Mouse (Mus musculus) forebrain, embryonic 16.5 days (tissue): ENCODE measurements around the gene Myo1d. TPM values are rescaled to one million over a fixed set of nuclear protein-coding genes. Genes with fewer than 3 reads are reported as not detected.

Experiments used
- ATAC-seq: fragments of 200-750 bp; cut with Nextera tagmentation; 2 replicates; pipeline ENCODE4 v1.8.0; 2017; ENCODE audit warnings: mild to moderate bottlenecking, moderate library complexity
- H3K27ac ChIP-seq: fragments of 300-500 bp; sonication (generic); 2 replicates; pipeline ENCODE4 v1.5.1; 2014; ENCODE audit warnings: low read length, control low read depth
- H3K27me3 ChIP-seq: fragments of 300-500 bp; sonication (generic); replicated peaks from 2 replicates; pipeline ENCODE4 v1.6.1; 2014; ENCODE audit warnings: low read length; ENCODE audit not compliant: control insufficient read depth, insufficient read depth
- H3K36me3 ChIP-seq: fragments of 300-500 bp; sonication (generic); 2 replicates; pipeline ENCODE4 v1.6.1; 2014; ENCODE audit not compliant: control insufficient read depth, insufficient read depth
- H3K4me1 ChIP-seq: fragments of 300-500 bp; sonication (generic); replicated peaks from 2 replicates; pipeline ENCODE4 v1.6.1; 2014; ENCODE audit warnings: low read length; ENCODE audit not compliant: control insufficient read depth, insufficient read depth
- H3K4me2 ChIP-seq: fragments of 300-500 bp; sonication (generic); 2 replicates; pipeline ENCODE4 v1.6.1; 2014; ENCODE audit warnings: mild to moderate bottlenecking, low read length, control low read depth
- H3K4me3 ChIP-seq: fragments of 300-500 bp; sonication (generic); replicated peaks from 2 replicates; pipeline ENCODE4 v1.5.1; 2014; ENCODE audit warnings: mild to moderate bottlenecking, low read length, control low read depth
- H3K9ac ChIP-seq: fragments of 300-500 bp; sonication (generic); replicated peaks from 2 replicates; pipeline ENCODE4 v1.6.1; 2014; ENCODE audit warnings: low read depth, low read length, control low read depth
- H3K9me3 ChIP-seq: fragments of 300-500 bp; sonication (generic); 2 replicates; pipeline ENCODE4 v1.6.1; 2016; ENCODE audit warnings: low read length; ENCODE audit not compliant: control insufficient read depth
- WGBS: fragments of 180-500 bp; shearing (Covaris S2); extraction: QIAGEN DNeasy Blood & Tissue Kit; methylation state at CpG from one replicate; pipeline ENCODE4 v1.1.7; 2014; 5-methylcytosine and 5-hydroxymethylcytosine counted together
- polyA plus RNA-seq: library from polyadenylated mRNA; unstranded; fragments of >200 nt; fragmentation: Nextera tagmentation; extraction: Ambion mirVana; gene quantifications from 2 replicates; pipeline ENCODE4 v1.2.1, GENCODE M21; 2015

The Myo1d gene
- polyA plus RNA-seq, 1 experiment from 2014 or later = 2.2 TPM

DNA sequence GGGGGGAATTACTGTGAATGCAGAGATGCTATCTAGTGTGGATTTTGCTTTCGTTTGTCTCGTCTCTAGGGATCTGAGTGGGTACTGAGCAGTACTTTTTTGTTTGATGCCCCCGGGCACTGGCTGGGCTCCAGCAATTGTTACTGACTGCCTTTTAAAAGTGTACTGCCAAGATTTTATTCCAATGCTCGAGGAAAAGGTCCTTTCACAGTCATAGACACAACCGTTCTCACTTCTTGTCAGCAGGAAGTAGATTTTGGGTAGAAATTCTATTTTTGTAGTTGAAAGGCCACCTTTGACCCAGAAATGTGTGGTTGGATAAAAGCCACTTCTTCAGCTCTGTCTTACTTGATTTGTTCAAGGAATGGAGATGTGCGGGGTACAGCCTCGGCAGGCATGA lies 266.0 kb downstream of the Myo1d start:
- no peak overlapping the region for H3K27ac ChIP-seq
- no peaks in the 10 kb centered on the region for H3K9me3 ChIP-seq
- 24% methylated on average over 7 of the region's 7 CpGs for WGBS
- no peak for ATAC-seq
- H3K4me1 ChIP-seq = peaks cover 54% of the 10 kb centered on the region
- H3K9ac ChIP-seq = no peak overlapping the region
- no peak overlapping the region for H3K4me2 ChIP-seq
- H3K4me3 ChIP-seq = no peak overlapping the region
- H3K27me3 ChIP-seq = no peaks in the 10 kb centered on the region
- H3K36me3 ChIP-seq = no peaks in the 10 kb centered on the region

DNA sequence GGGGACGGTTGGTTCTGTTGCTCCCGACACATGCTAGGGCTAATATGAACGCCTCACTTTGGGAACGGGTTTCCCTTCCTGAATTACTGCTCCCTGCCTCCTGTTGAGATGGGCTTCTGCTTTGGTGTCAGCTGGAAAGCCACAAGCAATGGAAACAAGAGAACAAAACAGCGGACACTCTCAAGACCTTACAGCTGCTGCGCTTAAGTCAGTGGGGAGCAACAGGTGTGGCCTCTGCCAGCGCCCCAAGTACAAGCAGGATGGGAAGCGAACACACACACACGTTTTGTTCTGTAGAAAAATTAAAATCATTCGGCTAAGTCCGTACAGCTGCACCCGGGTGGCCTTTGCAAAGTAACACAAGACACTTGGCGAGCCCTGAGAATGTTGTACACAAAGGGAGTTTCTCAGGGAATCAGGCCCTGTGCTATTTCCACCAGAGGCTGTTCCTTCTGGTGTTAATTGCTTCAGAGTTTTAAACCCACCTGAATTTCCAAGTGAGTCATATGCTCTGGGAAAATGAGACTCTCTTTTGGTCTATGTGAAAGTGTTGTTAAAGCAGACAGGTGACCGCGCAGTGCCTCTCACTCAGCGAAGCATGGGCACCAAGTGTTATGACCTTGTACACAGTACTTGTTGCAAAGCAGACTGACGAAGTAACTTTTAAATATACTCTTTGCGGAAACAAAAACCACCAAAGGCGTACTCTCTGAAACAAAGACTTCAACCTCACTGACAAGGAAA lies 267.3 kb downstream of the Myo1d start:
- ATAC-seq = no peak
- Histone ChIP-seq H3K9me3 (no peaks in the 10 kb centered on the region), H3K36me3 (no peaks in the 10 kb centered on the region), H3K27me3 (no peaks in the 10 kb centered on the region), H3K27ac (no peak overlapping the region), H3K9ac (no peak overlapping the region), H3K4me2 (no peak overlapping the region), H3K4me1 (peaks cover 51% of the 10 kb centered on the region), H3K4me3 (no peak overlapping the region)
- WGBS = 60% methylated on average over 19 of the region's 19 CpGs

DNA sequence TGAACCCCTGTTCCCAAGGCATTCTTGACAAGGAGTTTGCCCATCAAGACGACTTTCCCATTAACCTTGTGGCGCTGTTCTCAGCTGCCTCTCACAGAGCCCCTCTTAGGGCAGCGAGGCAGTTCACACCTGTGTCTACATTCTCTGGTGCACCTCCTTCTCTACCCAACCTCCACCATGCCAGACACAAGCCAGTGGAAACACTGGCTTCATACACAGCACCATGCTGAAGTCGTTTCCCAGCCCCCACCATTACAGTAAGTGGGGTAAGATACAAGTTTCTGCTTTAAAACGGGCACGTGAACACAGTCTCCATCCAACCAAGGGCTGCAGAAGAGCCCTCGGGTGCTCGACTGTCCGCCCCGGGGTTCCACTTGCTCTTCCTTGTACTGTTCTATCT lies 269.7 kb downstream of the Myo1d start:
- peaks cover 41% of the 10 kb centered on the region for H3K4me1 ChIP-seq
- no peak overlapping the region for H3K4me2 ChIP-seq
- no peaks in the 10 kb centered on the region for H3K36me3 ChIP-seq
- H3K9me3 ChIP-seq = no peaks in the 10 kb centered on the region
- no peaks in the 10 kb centered on the region for H3K27me3 ChIP-seq
- H3K27ac ChIP-seq = no peak overlapping the region
- ATAC-seq = no peak
- H3K9ac ChIP-seq = no peak overlapping the region
- no peak overlapping the region for H3K4me3 ChIP-seq
- 83% methylated on average over 10 of the region's 10 CpGs for WGBS

DNA sequence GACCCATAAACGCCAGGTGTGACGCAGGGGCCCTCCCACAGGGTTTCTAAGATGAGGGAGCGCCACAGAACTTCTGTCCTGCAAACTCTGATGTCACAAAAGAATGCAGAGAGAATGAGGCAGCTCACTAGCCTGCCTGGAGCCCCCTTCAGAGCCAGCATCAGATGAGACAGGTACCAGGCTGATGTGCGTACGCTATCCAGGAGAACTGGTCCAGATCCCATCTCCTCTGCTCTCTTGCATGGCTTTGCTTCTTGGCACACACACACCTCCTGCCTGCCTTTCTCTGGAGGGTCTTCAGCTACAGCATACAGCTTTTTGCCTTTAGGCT lies 270.7 kb downstream of the Myo1d start:
- no peak for ATAC-seq
- no peak overlapping the region for H3K4me3 ChIP-seq
- peak overlapping the region; percentile 61 for H3K27ac ChIP-seq
- peak overlapping the region; percentile 35; the same call in 1 of the 2 replicates for H3K9ac ChIP-seq
- H3K4me2 ChIP-seq = no peak overlapping the region
- 69% methylated on average over 5 of the region's 5 CpGs for WGBS
- H3K27me3 ChIP-seq = no peaks in the 10 kb centered on the region
- H3K4me1 ChIP-seq = peaks cover 46% of the 10 kb centered on the region
- H3K9me3 ChIP-seq = no peaks in the 10 kb centered on the region
- no peaks in the 10 kb centered on the region for H3K36me3 ChIP-seq

DNA sequence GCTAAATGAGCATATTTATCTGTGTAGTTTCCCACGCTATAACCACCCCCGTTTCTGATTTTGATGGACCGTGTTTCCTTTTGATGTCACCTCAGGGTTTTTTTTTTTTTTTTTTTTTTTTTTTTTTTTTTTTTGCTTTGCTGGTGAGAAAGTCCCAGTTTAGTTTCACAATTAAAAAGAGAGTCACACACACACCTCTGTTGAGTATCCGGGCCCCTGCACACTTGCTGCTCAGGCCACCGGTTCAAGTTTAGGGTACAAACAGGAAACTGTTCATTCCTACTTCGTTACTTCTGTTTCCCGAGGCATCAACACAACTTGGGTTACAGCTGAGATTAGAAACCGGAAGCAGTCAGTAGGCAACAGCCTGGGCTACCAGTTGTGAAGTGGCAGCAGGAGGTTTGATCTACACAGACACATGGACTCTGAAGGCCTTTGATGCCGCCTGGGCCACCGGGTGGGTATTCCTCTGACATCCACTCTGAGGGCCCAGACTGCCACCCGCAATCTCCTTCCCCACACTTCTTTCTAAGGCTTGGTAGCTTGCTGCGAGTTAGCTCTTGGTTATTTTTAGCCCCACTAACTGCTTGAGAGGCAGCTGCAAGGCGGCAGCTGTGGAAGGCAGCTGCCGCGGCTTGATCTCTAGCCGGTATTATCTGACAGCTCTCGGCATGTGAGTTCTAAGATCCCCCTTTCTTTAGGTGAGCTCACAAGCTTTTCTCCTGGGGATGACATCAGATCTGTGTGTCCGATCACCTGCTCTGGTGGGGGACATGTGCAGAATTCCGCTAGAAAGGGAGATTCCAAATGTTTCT lies 271.3 kb downstream of the Myo1d start:
- Histone ChIP-seq H3K9ac (peak overlapping the region; percentile 35; the same call in 1 of the 2 replicates), H3K4me1 (peaks cover 44% of the 10 kb centered on the region), H3K27ac (peak overlapping the region; percentile 61), H3K9me3 (no peaks in the 10 kb centered on the region), H3K27me3 (no peaks in the 10 kb centered on the region), H3K4me3 (no peak overlapping the region), H3K36me3 (no peaks in the 10 kb centered on the region), H3K4me2 (peak overlapping the region; percentile 2; the same call in 1 of the 2 replicates)
- ATAC-seq = no peak
- WGBS = 49% methylated on average over 19 of the region's 19 CpGs

DNA sequence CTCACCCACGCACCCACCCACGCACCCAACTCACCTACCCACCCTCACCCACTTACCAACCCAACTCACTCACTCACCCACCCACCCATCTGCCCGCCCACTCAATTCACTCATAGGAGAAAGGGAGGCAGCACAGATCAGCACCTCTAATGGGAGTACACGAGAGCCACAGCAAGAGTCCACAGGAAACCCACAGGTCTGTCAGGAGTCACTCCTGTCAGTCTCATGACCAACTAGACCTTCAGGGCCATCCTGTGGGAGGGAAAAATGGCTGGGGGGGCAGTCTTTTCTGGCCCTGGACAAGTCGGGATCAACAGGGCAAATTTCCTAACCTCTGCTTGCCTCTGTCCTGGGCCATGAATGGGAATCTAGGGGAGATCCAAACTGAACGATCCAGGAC lies 272.0 kb downstream of the Myo1d start:
- Histone ChIP-seq H3K27ac (peak overlapping the region; percentile 44), H3K4me1 (peaks cover 49% of the 10 kb centered on the region)
- ATAC-seq = no peak

DNA sequence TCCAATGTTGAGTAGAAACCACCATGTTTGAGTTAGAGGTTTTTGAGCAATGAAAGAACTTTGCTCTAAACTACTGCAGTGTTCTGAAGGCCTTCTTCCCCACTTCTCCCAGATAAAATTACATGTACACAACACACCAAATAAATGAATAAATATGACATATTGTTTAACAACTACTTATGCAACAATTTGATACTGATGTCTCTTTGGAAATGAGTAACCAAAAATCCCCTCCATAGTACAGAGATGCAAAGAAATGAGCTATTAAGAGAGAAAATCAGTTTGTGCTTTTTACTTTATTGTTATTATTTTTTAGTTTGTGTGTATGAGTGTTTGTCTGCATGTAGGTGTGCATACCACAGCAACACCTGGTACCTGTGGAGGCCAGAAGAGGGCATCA lies 273.3 kb downstream of the Myo1d start:
- ATAC-seq = no peak
- Histone ChIP-seq H3K4me1 (peaks cover 49% of the 10 kb centered on the region), H3K9ac (no peak overlapping the region), H3K9me3 (no peaks in the 10 kb centered on the region), H3K36me3 (no peaks in the 10 kb centered on the region), H3K27ac (no peak overlapping the region), H3K4me2 (no peak overlapping the region), H3K4me3 (no peak overlapping the region), H3K27me3 (no peaks in the 10 kb centered on the region)

More for the DNA sequence above, 272.0 kb downstream of the Myo1d start:
- WGBS = 91% methylated on average over 6 of the region's 6 CpGs
- Histone ChIP-seq H3K9ac (no peak overlapping the region), H3K36me3 (no peaks in the 10 kb centered on the region), H3K27me3 (no peaks in the 10 kb centered on the region), H3K4me2 (no peak overlapping the region), H3K9me3 (no peaks in the 10 kb centered on the region), H3K4me3 (no peak overlapping the region)

DNA sequence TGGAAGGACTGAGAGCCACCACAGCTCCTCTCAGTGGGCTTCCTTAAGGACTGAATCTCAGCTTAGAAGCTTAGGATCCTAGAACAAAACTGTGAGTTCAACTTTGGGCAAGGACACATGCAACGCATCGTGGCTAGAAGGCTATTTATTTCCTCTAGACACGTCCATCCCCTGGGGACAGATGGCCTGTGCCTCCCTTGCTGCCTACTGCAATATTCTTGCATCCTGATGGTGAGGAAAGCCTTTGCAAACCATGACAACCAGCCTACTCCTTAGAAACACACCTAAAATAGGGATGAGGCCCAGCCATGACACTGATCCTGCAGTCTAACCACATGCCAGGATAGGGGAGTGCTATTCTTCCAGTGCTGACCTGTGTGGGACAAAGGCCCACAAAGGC lies 274.2 kb downstream of the Myo1d start:
- no peaks in the 10 kb centered on the region for H3K36me3 ChIP-seq
- no peak overlapping the region for H3K9ac ChIP-seq
- H3K27ac ChIP-seq = peak overlapping the region; percentile 100
- H3K4me2 ChIP-seq = no peak overlapping the region
- H3K27me3 ChIP-seq = no peaks in the 10 kb centered on the region
- no peak overlapping the region for H3K4me3 ChIP-seq
- H3K9me3 ChIP-seq = no peaks in the 10 kb centered on the region
- peaks cover 49% of the 10 kb centered on the region for H3K4me1 ChIP-seq
- WGBS = 84% methylated on average over 3 of the region's 3 CpGs
- ATAC-seq = no peak

DNA sequence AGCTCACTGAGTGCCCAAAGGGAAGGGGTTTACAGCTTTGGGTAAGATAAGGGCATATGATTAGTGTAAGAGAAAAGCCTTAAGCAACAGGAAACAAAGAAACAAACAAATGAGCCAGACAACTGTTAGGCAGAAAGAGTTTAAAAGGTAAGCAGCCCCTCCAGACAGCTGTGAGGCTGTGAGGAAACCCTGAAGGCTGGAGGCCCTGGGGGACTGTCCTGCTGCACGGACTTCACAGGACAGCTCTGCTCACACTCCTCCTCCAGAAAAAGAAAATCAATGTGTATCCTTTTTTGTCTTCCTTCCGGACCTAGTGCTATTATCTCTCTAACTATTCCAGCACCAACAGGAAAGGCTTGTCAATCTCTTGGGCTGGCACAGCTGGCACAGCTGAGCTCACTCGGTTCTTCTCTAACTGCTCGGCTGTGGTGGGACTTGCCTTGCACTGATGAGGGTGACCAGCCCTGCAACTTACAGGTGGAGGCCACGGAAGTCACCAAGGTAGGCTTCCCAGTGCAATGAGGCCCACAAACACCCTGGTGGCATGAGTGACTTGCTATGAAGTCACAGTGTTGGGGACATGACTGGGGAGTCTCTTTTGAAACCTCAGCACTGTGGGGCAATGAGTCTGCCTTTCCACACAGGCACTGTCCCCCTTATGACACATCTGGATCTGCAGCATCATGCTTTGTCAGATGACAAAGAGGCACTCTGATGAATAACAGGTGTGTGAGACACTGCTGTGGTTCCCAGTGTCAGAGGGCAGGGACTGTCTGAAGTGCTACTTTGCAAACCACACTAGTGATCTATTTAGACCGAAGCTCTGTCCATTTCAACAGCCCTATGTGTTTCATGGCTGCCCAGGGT lies 275.1 kb downstream of the Myo1d start:
- Histone ChIP-seq H3K4me2 (peak overlapping the region; percentile 50), H3K9me3 (no peaks in the 10 kb centered on the region), H3K27ac (peak overlapping the region; percentile 100), H3K4me1 (peaks cover 45% of the 10 kb centered on the region), H3K36me3 (no peaks in the 10 kb centered on the region), H3K9ac (peak overlapping the region; percentile 10), H3K4me3 (no peak overlapping the region), H3K27me3 (no peaks in the 10 kb centered on the region)
- ATAC-seq = peak; percentile 4; the same call in 1 of the 2 replicates
- WGBS = 34% methylated on average over 6 of the region's 6 CpGs
